Mouse (Mus musculus): Measurements from ENCODE around the gene Gstt2. TPM values are rescaled to one million over a fixed set of nuclear protein-coding genes. Genes with fewer than 3 reads are reported as not detected.

Gene Gstt2
- polyA plus RNA-seq, 1 experiment from 2014 or later, result 11.3 TPM

Other genes starting within 250 kb of the Gstt2 start
- 1.6 and 2.9 TPM in 2 replicates for gene Ggt5, start 248.1 kb downstream of the Gstt2 start, polyA plus RNA-seq (2015; fragmentation: Nextera tagmentation; extraction: Ambion mirVana)
- gene Susd2, start 193.4 kb downstream of the Gstt2 start, polyA plus RNA-seq (2015; fragmentation: Nextera tagmentation; extraction: Ambion mirVana), result 10.9 and 14.3 TPM in 2 replicates
- 27.9 and 29.3 TPM in 2 replicates for gene Cabin1, start 73.1 kb downstream of the Gstt2 start, polyA plus RNA-seq (2015; fragmentation: Nextera tagmentation; extraction: Ambion mirVana)
- 51.6 and 55.6 TPM in 2 replicates for gene Ddt, start 64.0 kb downstream of the Gstt2 start, polyA plus RNA-seq (2015; fragmentation: Nextera tagmentation; extraction: Ambion mirVana)
- gene Gm20441, start 56.5 kb downstream of the Gstt2 start, polyA plus RNA-seq (2015; fragmentation: Nextera tagmentation; extraction: Ambion mirVana), result 0.45 and 0.47 TPM in 2 replicates
- gene Gstt3, start 56.0 kb downstream of the Gstt2 start, polyA plus RNA-seq (2015; fragmentation: Nextera tagmentation; extraction: Ambion mirVana), result 30.0 and 33.1 TPM in 2 replicates
- gene Gstt1, start 38.8 kb downstream of the Gstt2 start, polyA plus RNA-seq (2015; fragmentation: Nextera tagmentation; extraction: Ambion mirVana), result 18.1 and 21.6 TPM in 2 replicates
- gene Gstt4, start 14.9 kb downstream of the Gstt2 start, polyA plus RNA-seq (2015; fragmentation: Nextera tagmentation; extraction: Ambion mirVana), result not detected in 2 replicates
- 1,299 and 1,540 TPM in 2 replicates for gene Mif, start 22.8 kb upstream of the Gstt2 start, polyA plus RNA-seq (2015; fragmentation: Nextera tagmentation; extraction: Ambion mirVana)
- 2.7 and 3.2 TPM in 2 replicates for gene Derl3, start 56.0 kb upstream of the Gstt2 start, polyA plus RNA-seq (2015; fragmentation: Nextera tagmentation; extraction: Ambion mirVana)
- 185 and 188 TPM in 2 replicates for gene Smarcb1, start 84.2 kb upstream of the Gstt2 start, polyA plus RNA-seq (2015; fragmentation: Nextera tagmentation; extraction: Ambion mirVana)
- 17.5 and 31.0 TPM in 2 replicates for gene Chchd10, start 95.7 kb upstream of the Gstt2 start, polyA plus RNA-seq (2015; fragmentation: Nextera tagmentation; extraction: Ambion mirVana)
- 205 and 245 TPM in 2 replicates for gene Mmp11, start 99.1 kb upstream of the Gstt2 start, polyA plus RNA-seq (2015; fragmentation: Nextera tagmentation; extraction: Ambion mirVana)
- gene Gm867, start 103.2 kb upstream of the Gstt2 start, polyA plus RNA-seq (2015; fragmentation: Nextera tagmentation; extraction: Ambion mirVana), result 0.41 TPM in 1 of 2 replicates, not detected in the other
- 1.1 TPM in 2 replicates for gene Vpreb3, start 105.6 kb upstream of the Gstt2 start, polyA plus RNA-seq (2015; fragmentation: Nextera tagmentation; extraction: Ambion mirVana)
- not detected in 2 replicates for gene Gm5134, start 117.1 kb upstream of the Gstt2 start, polyA plus RNA-seq (2015; fragmentation: Nextera tagmentation; extraction: Ambion mirVana)
- gene Zfp280b, start 195.2 kb upstream of the Gstt2 start, polyA plus RNA-seq (2015; fragmentation: Nextera tagmentation; extraction: Ambion mirVana), result 15.5 and 15.9 TPM in 2 replicates

Data from limb, embryonic 15.5 days (tissue).